10 mouse cellular contexts compared by ENCODE assay signal in genomic region chr8:106135672-106136071, GRCm38 (mm10). TPM values are rescaled to one million over a fixed set of nuclear protein-coding genes. Genes with fewer than 3 reads are reported as not detected.
DNase-seq lines count a peak whose midpoint lies in the region; ATAC-seq and TF ChIP-seq lines count a peak whose summit lies in the region.
"Had no signal": no experiment of that assay in that cellular context is flagged by ENCODE, and none has a peak within 500 bp of the region (broad histone marks: within the 10 kb centered on the region; RNA-seq: fewer than 3 reads in every experiment).

No protein-coding gene starts in this region.

- H3K4me2 ChIP-seq in intestine, embryonic 14.5 days (ENCODE audit: low read length): peak overlapping the region; percentile 85

- peaks cover 23% of the 10 kb centered on the region for H3K36me3 ChIP-seq in heart, embryonic 10.5 days
- H3K36me3 ChIP-seq in G1E (replicated peaks): peaks cover 38% of the 10 kb centered on the region
- H3K36me3 ChIP-seq in intestine, embryonic 14.5 days (ENCODE audit: control insufficient read depth, insufficient read depth, low read length): peaks cover 24% of the 10 kb centered on the region

- 4% methylated on average over 19 of the region's 19 CpGs for WGBS in heart, embryonic 10.5 days
- WGBS in intestine, embryonic 14.5 days: 4% methylated on average over 19 of the region's 19 CpGs

- H3K27ac ChIP-seq in heart, embryonic 10.5 days: peak overlapping the region; percentile 87; the same call in 1 of the 2 replicates
- peak overlapping the region; percentile 80 for H3K27ac ChIP-seq in intestine, embryonic 14.5 days (ENCODE audit: low read depth)

- DNase-seq in heart, embryonic 10.5 days (ENCODE audit: low spot score): no peak
- DNase-seq in heart, adult 8-10 months (ENCODE audit: low spot score): no peak
- DNase-seq in G1E (ENCODE audit: low spot score): no peak
- DNase-seq in intestine, embryonic 14.5 days (ENCODE audit: low spot score): peak; percentile 74
- DNase-seq in lung, postnatal 14 days: peak; percentile 35
- no peak for DNase-seq in cerebellum, postnatal 36 days
- no peak for DNase-seq in cerebellum, adult 11 months
- DNase-seq in urinary bladder, postnatal 36 days (ENCODE audit: low spot score in 2 of 2): no peak

- no peak for ATAC-seq in G1E (ENCODE audit: extremely low read depth, insufficient number of reproducible peaks, low FRiP score, poor library complexity, severe bottlenecking)
- ATAC-seq in intestine, embryonic 14.5 days (replicated peaks; ENCODE audit: low FRiP score, low TSS enrichment, low read depth): peak; percentile 4; the same call in 1 of the 2 replicates

- H3K9me3 ChIP-seq in heart, embryonic 10.5 days: no peaks in the 10 kb centered on the region
- H3K9me3 ChIP-seq in G1E (replicated peaks): no peaks in the 10 kb centered on the region; the same call in 1 of the 2 replicates
- no peaks in the 10 kb centered on the region for H3K9me3 ChIP-seq in intestine, embryonic 14.5 days (ENCODE audit: control insufficient read depth, low read length)

- no peak for TF ChIP-seq CTCF in G1E (IDR thresholded peaks at IDR 0.05; ENCODE audit: low read depth, low read length)

- peaks cover 43% of the 10 kb centered on the region for H3K4me1 ChIP-seq in heart, embryonic 10.5 days
- H3K4me1 ChIP-seq in G1E (ENCODE audit: insufficient read depth, low read depth, low read length): peaks cover 38% of the 10 kb centered on the region
- H3K4me1 ChIP-seq in intestine, embryonic 14.5 days (replicated peaks; ENCODE audit: control insufficient read depth, insufficient read depth, low read length): peaks cover 14% of the 10 kb centered on the region; the same call in 1 of the 2 replicates

- H3K27me3 ChIP-seq in heart, embryonic 10.5 days (ENCODE audit: insufficient read depth, poor library complexity, severe bottlenecking): peaks cover 53% of the 10 kb centered on the region
- H3K27me3 ChIP-seq in G1E (ENCODE audit: insufficient read depth, low read length): peaks cover 67% of the 10 kb centered on the region
- peaks cover 41% of the 10 kb centered on the region for H3K27me3 ChIP-seq in intestine, embryonic 14.5 days (replicated peaks; ENCODE audit: control insufficient read depth, insufficient read depth, low read length)
- H3K27me3 ChIP-seq: CH12.LX had no signal

- H3K4me3 ChIP-seq in heart, embryonic 10.5 days: peak overlapping the region; percentile 69
- peak overlapping the region; percentile 63; the same call in 1 of the 2 replicates for H3K4me3 ChIP-seq in G1E (ENCODE audit: low read depth, low read length)
- H3K4me3 ChIP-seq in intestine, embryonic 14.5 days (ENCODE audit: low read depth, low read length): peak overlapping the region; percentile 49

- H3K9ac ChIP-seq in intestine, embryonic 14.5 days (ENCODE audit: low read length): peak overlapping the region; percentile 53

RNA-seq across cellular contexts. Expression of gene Esrp2, which starts 1.1 kb away (rescaled TPM):
- 2.4 and 5.4 TPM in 2 replicates for polyA plus RNA-seq in heart, embryonic 10.5 days (2016; fragmentation: Nextera tagmentation; extraction: Ambion mirVana)
- under 1 TPM; 0.23 to 0.81 (median 0.42) TPM for total RNA-seq in heart, adult 8-10 months (2022)
- not detected in 2 replicates for total RNA-seq in G1E (2014; fragmentation: Nextera tagmentation)
- 0.06 TPM in 1 of 2 replicates, not detected in the other for total RNA-seq in G1E (2017)
- polyA plus RNA-seq in G1E (2012): not detected in 2 replicates
- polyA plus RNA-seq in intestine, embryonic 14.5 days (2014; fragmentation: Nextera tagmentation; extraction: Ambion mirVana): 22.4 and 25.4 TPM in 2 replicates
- total RNA-seq: hematopoietic stem cell, adult 5-6 weeks had no signal

RNA-seq across cellular contexts. Expression of gene Pla2g15, which starts 14.5 kb away (rescaled TPM):
- 10.6 and 13.6 TPM in 2 replicates for polyA plus RNA-seq in heart, embryonic 10.5 days (2016; fragmentation: Nextera tagmentation; extraction: Ambion mirVana)
- total RNA-seq in heart, adult 8-10 months (2022): 10 to 100 TPM in 1 of 4 experiments, 1 to 10 TPM in 3; 7.7 to 10.0 (median 9.4) TPM
- total RNA-seq in G1E (2014; fragmentation: Nextera tagmentation) (0.83 TPM in 1 of 2 replicates, not detected in the other), G1E (2017) (0.55 and 1.5 TPM in 2 replicates)
- polyA plus RNA-seq in G1E (2012): 0.29 and 0.39 TPM in 2 replicates
- 4.1 and 5.0 TPM in 2 replicates for polyA plus RNA-seq in intestine, embryonic 14.5 days (2014; fragmentation: Nextera tagmentation; extraction: Ambion mirVana)

RNA-seq across cellular contexts. Expression of gene Slc7a6, which starts 33.0 kb away (rescaled TPM):
- 47.3 and 67.8 TPM in 2 replicates for polyA plus RNA-seq in heart, embryonic 10.5 days (2016; fragmentation: Nextera tagmentation; extraction: Ambion mirVana)
- total RNA-seq in heart, adult 8-10 months (2022): 10 to 100 TPM in 1 of 4 experiments, 1 to 10 TPM in 3; 6.9 to 10.8 (median 9.6) TPM
- total RNA-seq in G1E (2014; fragmentation: Nextera tagmentation) (6.6 and 7.1 TPM in 2 replicates), G1E (2017) (4.1 TPM in 2 replicates)
- polyA plus RNA-seq in G1E (2012): 1.0 and 1.3 TPM in 2 replicates
- 68.9 and 73.2 TPM in 2 replicates for polyA plus RNA-seq in intestine, embryonic 14.5 days (2014; fragmentation: Nextera tagmentation; extraction: Ambion mirVana)

Comparison
In these comparisons a context has a peak if more than half of its experiments do, and no peak if none do; other contexts are left out.
1. DNase-seq: peak in intestine, embryonic 14.5 days (single experiment) and lung, postnatal 14 days (single experiment); none in heart, embryonic 10.5 days (single experiment), heart, adult 8-10 months (single experiment), G1E (single experiment), cerebellum, postnatal 36 days (0 of 2), cerebellum, adult 11 months (single experiment) and urinary bladder, postnatal 36 days (0 of 2).
2. RNA of gene Slc7a6, which starts 33.0 kb away (polyA plus RNA-seq): 68.9 to 73.2 TPM in intestine, embryonic 14.5 days and 47.3 to 67.8 TPM in heart, embryonic 10.5 days; 1.0 to 1.3 TPM in G1E; every median in the first group is over 10 times any median in the second.
3. Peak in every context shown above with its lines, with median percentiles within 50 percentile points of each other: H3K4me3 ChIP-seq.